Mouse (Mus musculus) midbrain, postnatal 0 days (tissue): ENCODE results near the gene Cplx3. TPM values are rescaled to one million over a fixed set of nuclear protein-coding genes. Genes with fewer than 3 reads are reported as not detected.

ENCODE experiments used
- ATAC-seq: fragments of 200-750 bp; cut with Nextera tagmentation; 2 replicates; pipeline ENCODE4 v1.8.0; 2017; ENCODE audit warnings: moderate number of reproducible peaks, mild to moderate bottlenecking, moderate TSS enrichment, moderate library complexity; ENCODE audit not compliant: low FRiP score
- DNase-seq: peaks from one replicate; pipeline ENCODE4 v3.0.0-alpha.2; 2015; ENCODE audit warnings: low spot score
- H3K27ac ChIP-seq: fragments of 300-500 bp; sonication (generic); 2 replicates; pipeline ENCODE4 v1.5.1; 2014; ENCODE audit warnings: low read depth, mild to moderate bottlenecking, low read length, mixed read lengths
- H3K27me3 ChIP-seq: fragments of 300-500 bp; sonication (generic); 2 replicates; pipeline ENCODE4 v1.6.1; 2014; ENCODE audit warnings: low read length, control low read depth, mixed read lengths; ENCODE audit not compliant: insufficient read depth
- H3K36me3 ChIP-seq: fragments of 300-500 bp; sonication (generic); 2 replicates; pipeline ENCODE4 v1.6.1; 2014; ENCODE audit warnings: low read length, control low read depth, mixed read lengths; ENCODE audit not compliant: insufficient read depth
- H3K4me1 ChIP-seq: fragments of 300-500 bp; sonication (generic); 2 replicates; pipeline ENCODE4 v1.6.1; 2014; ENCODE audit warnings: mild to moderate bottlenecking, control low read depth, antibody characterized with exemption, low read length, mixed read lengths; ENCODE audit not compliant: insufficient read depth
- H3K4me2 ChIP-seq: fragments of 300-500 bp; sonication (generic); 2 replicates; pipeline ENCODE4 v1.6.1; 2014; ENCODE audit warnings: low read depth, mild to moderate bottlenecking, low read length, mixed read lengths; ENCODE audit not compliant: poor library complexity, severe bottlenecking
- H3K4me3 ChIP-seq: fragments of 300-500 bp; sonication (generic); 2 replicates; pipeline ENCODE4 v1.5.1; 2014; ENCODE audit warnings: low read depth, mild to moderate bottlenecking, low read length, moderate library complexity
- H3K9ac ChIP-seq: fragments of 300-500 bp; sonication (generic); replicated peaks from 2 replicates; pipeline ENCODE4 v1.6.1; 2014; ENCODE audit warnings: mild to moderate bottlenecking, low read length, moderate library complexity, mixed read lengths; ENCODE audit not compliant: poor library complexity, severe bottlenecking
- H3K9me3 ChIP-seq: fragments of 300-500 bp; sonication (generic); 2 replicates; pipeline ENCODE4 v1.6.1; 2016; ENCODE audit warnings: low read length, control low read depth
- CTCF ChIP-seq: IDR thresholded peaks from 2 replicates; pipeline ENCODE4 v1.5.1; 2016; ENCODE audit warnings: antibody characterized with exemption, mild to moderate bottlenecking
- WGBS: fragments of 180-500 bp; shearing (Covaris S2); extraction: QIAGEN DNeasy Blood & Tissue Kit; methylation state at CpG from one replicate; pipeline ENCODE4 v1.1.7; 2014; 5-methylcytosine and 5-hydroxymethylcytosine counted together
- polyA plus RNA-seq: library from polyadenylated mRNA; unstranded; fragments of >200 nt; fragmentation: Nextera tagmentation; extraction: Ambion mirVana; gene quantifications from 2 replicates; pipeline ENCODE4 v1.2.1, GENCODE M21; 2015
- total RNA-seq: library from RNA; depleted of rRNA; stranded (reverse); fragments of >200 nt; gene quantifications from 2 replicates; pipeline ENCODE4 v1.2.3, GENCODE M21; 2014

Gene Cplx3
- total and polyA plus RNA-seq, 2 experiments from 2014 or later: 1.9 TPM; not detected in 1

GRCm38 (mm10) chr9:57590726-57591125 is 15.4 kb downstream of the Cplx3 start:
- ATAC-seq (no peak), DNase-seq (peak; percentile 49)
- H3K4me2 ChIP-seq: peak overlapping the region; percentile 59; the same call in 1 of the 2 replicates
- WGBS: 42% methylated on average over 5 of the region's 5 CpGs
- H3K9me3 ChIP-seq: no peaks in the 10 kb centered on the region
- TF ChIP-seq CTCF: peak; percentile 65
- H3K27me3 ChIP-seq: no peaks in the 10 kb centered on the region
- H3K27ac ChIP-seq: no peak overlapping the region
- H3K4me1 ChIP-seq: no peaks in the 10 kb centered on the region
- peaks cover 40% of the 10 kb centered on the region for H3K36me3 ChIP-seq
- no peak overlapping the region for H3K4me3 ChIP-seq
- no peak overlapping the region for H3K9ac ChIP-seq

GRCm38 (mm10) chr9:57589224-57590126 is 16.6 kb downstream of the Cplx3 start, which contains the start of gene Ulk3:
Ulk3 (plus strand) TSS chr9:57589452.
- H3K36me3 ChIP-seq: peaks cover 30% of the 10 kb centered on the region
- peak; percentile 48 for TF ChIP-seq CTCF
- peak within 1 kb of the TSS; percentile 69 for H3K9ac ChIP-seq
- H3K27ac ChIP-seq: peak within 1 kb of the TSS; percentile 4
- DNase-seq (peak; percentile 71), ATAC-seq (peak; percentile 77)
- H3K4me1 ChIP-seq: no peaks in the 10 kb centered on the region
- no peaks in the 10 kb centered on the region for H3K9me3 ChIP-seq
- peak within 1 kb of the TSS; percentile 59 for H3K4me2 ChIP-seq
- under 1% methylated on average over 58 of the region's 58 CpGs for WGBS
- H3K4me3 ChIP-seq: peak within 1 kb of the TSS; percentile 45
- H3K27me3 ChIP-seq: no peaks in the 10 kb centered on the region

GRCm38 (mm10) chr9:57584991-57585390 is 21.1 kb downstream of the Cplx3 start:
- no peak overlapping the region for H3K4me3 ChIP-seq
- H3K36me3 ChIP-seq: peaks cover 53% of the 10 kb centered on the region
- no peak overlapping the region for H3K27ac ChIP-seq
- H3K27me3 ChIP-seq: no peaks in the 10 kb centered on the region
- DNase-seq (no peak), ATAC-seq (no peak)
- 75% methylated on average over 3 of the region's 3 CpGs for WGBS
- TF ChIP-seq CTCF: no peak
- no peaks in the 10 kb centered on the region for H3K9me3 ChIP-seq
- no peak overlapping the region for H3K9ac ChIP-seq
- H3K4me1 ChIP-seq: no peaks in the 10 kb centered on the region
- no peak overlapping the region for H3K4me2 ChIP-seq

GRCm38 (mm10) chr9:57577144-57577849 is 28.8 kb downstream of the Cplx3 start:
- Histone ChIP-seq H3K27me3 (no peaks in the 10 kb centered on the region), H3K4me3 (no peak overlapping the region), H3K9ac (no peak overlapping the region), H3K4me1 (no peaks in the 10 kb centered on the region), H3K36me3 (peaks cover 50% of the 10 kb centered on the region), H3K4me2 (no peak overlapping the region), H3K27ac (no peak overlapping the region), H3K9me3 (no peaks in the 10 kb centered on the region)
- DNase-seq: no peak
- TF ChIP-seq CTCF: no peak
- ATAC-seq: no peak
- 89% methylated on average over 6 of the region's 6 CpGs for WGBS

GRCm38 (mm10) chr9:57575577-57575976 is 30.5 kb downstream of the Cplx3 start:
- TF ChIP-seq CTCF: no peak
- Histone ChIP-seq H3K27me3 (no peaks in the 10 kb centered on the region), H3K27ac (no peak overlapping the region), H3K4me3 (no peak overlapping the region), H3K4me1 (no peaks in the 10 kb centered on the region), H3K36me3 (peaks cover 34% of the 10 kb centered on the region), H3K9me3 (no peaks in the 10 kb centered on the region), H3K4me2 (no peak overlapping the region), H3K9ac (no peak overlapping the region)
- ATAC-seq: no peak
- DNase-seq: no peak
- 81% methylated on average over 3 of the region's 3 CpGs for WGBS

GRCm38 (mm10) chr9:57574397-57574796 is 31.7 kb downstream of the Cplx3 start:
- Histone ChIP-seq H3K4me2 (no peak overlapping the region), H3K27ac (no peak overlapping the region), H3K27me3 (no peaks in the 10 kb centered on the region), H3K9ac (no peak overlapping the region), H3K4me1 (no peaks in the 10 kb centered on the region), H3K9me3 (no peaks in the 10 kb centered on the region), H3K4me3 (no peak overlapping the region), H3K36me3 (peaks cover 25% of the 10 kb centered on the region)
- no peak for DNase-seq
- ATAC-seq: no peak
- no peak for TF ChIP-seq CTCF
